Mouse (Mus musculus): ENCODE data around the gene Esr2. TPM values are rescaled to one million over a fixed set of nuclear protein-coding genes. Genes with fewer than 3 reads are reported as not detected.
"Not testable (repeated sequence)": the region's sequence is repeated elsewhere in the genome, so short reads cannot be mapped to it uniquely, and the experiment has no call there.

The Esr2 gene
- total and polyA plus RNA-seq, 2 experiments from 2014 or later: 0.20 to 0.44 TPM

GRCm38 (mm10) chr12:76179527-76179926, 2.5 kb upstream of the Esr2 start:
- TF ChIP-seq CTCF (IDR thresholded peaks at IDR 0.05): no peak
- ATAC-seq (ENCODE audit: low FRiP score) (no peak), DNase-seq (ENCODE audit: low spot score) (no peak)
- no peak overlapping the region for H3K4me3 ChIP-seq (ENCODE audit: low read depth, low read length)
- no peak overlapping the region for H3K9ac ChIP-seq (replicated peaks; ENCODE audit: low read length, poor library complexity, severe bottlenecking)
- 61% methylated on average over 4 of the region's 4 CpGs for WGBS
- no peaks in the 10 kb centered on the region for H3K9me3 ChIP-seq (ENCODE audit: low read length)
- no peak overlapping the region for H3K4me2 ChIP-seq (ENCODE audit: low read depth, low read length, poor library complexity, severe bottlenecking)
- no peak overlapping the region for H3K27ac ChIP-seq (ENCODE audit: low read depth, low read length)
- no peaks in the 10 kb centered on the region for H3K4me1 ChIP-seq (ENCODE audit: insufficient read depth, low read length)
- no peaks in the 10 kb centered on the region for H3K27me3 ChIP-seq (ENCODE audit: insufficient read depth, low read length)
- no peaks in the 10 kb centered on the region for H3K36me3 ChIP-seq (ENCODE audit: insufficient read depth, low read length)

GRCm38 (mm10) chr12:76179051-76179450, 2.0 kb upstream of the Esr2 start:
- TF ChIP-seq CTCF (IDR thresholded peaks at IDR 0.05): no peak
- DNase-seq (ENCODE audit: low spot score): no peak
- no peak for ATAC-seq (ENCODE audit: low FRiP score)
- no peak overlapping the region for H3K4me3 ChIP-seq (ENCODE audit: low read depth, low read length)
- no peaks in the 10 kb centered on the region for H3K36me3 ChIP-seq (ENCODE audit: insufficient read depth, low read length)
- H3K27ac ChIP-seq (ENCODE audit: low read depth, low read length): no peak overlapping the region
- H3K27me3 ChIP-seq (ENCODE audit: insufficient read depth, low read length): no peaks in the 10 kb centered on the region
- no peaks in the 10 kb centered on the region for H3K4me1 ChIP-seq (ENCODE audit: insufficient read depth, low read length)
- no peak overlapping the region for H3K9ac ChIP-seq (replicated peaks; ENCODE audit: low read length, poor library complexity, severe bottlenecking)
- H3K4me2 ChIP-seq (ENCODE audit: low read depth, low read length, poor library complexity, severe bottlenecking): no peak overlapping the region
- no peaks in the 10 kb centered on the region for H3K9me3 ChIP-seq (ENCODE audit: low read length)
- 85% methylated on average over 5 of the region's 5 CpGs for WGBS

- H3K36me3 ChIP-seq (ENCODE audit: insufficient read depth, low read length): no peaks in the 10 kb centered on the region
- no peaks in the 10 kb centered on the region for H3K27me3 ChIP-seq (ENCODE audit: insufficient read depth, low read length)
- DNase-seq (ENCODE audit: low spot score) (peak; percentile 79), ATAC-seq (ENCODE audit: low FRiP score) (no peak)
- H3K27ac ChIP-seq (ENCODE audit: low read depth, low read length): no peak overlapping the region
- no peak overlapping the region for H3K9ac ChIP-seq (replicated peaks; ENCODE audit: low read length, poor library complexity, severe bottlenecking)
- peak overlapping the region; percentile 96 for H3K4me2 ChIP-seq (ENCODE audit: low read depth, low read length, poor library complexity, severe bottlenecking)
- peak overlapping the region; percentile 40; the same call in 1 of the 2 replicates for H3K4me3 ChIP-seq (ENCODE audit: low read depth, low read length)
- 39% methylated on average over 16 of the region's 16 CpGs for WGBS
- no peaks in the 10 kb centered on the region for H3K4me1 ChIP-seq (ENCODE audit: insufficient read depth, low read length)
- H3K9me3 ChIP-seq (ENCODE audit: low read length): no peaks in the 10 kb centered on the region
- TF ChIP-seq CTCF (IDR thresholded peaks at IDR 0.05): peak; percentile 92
Measured at GRCm38 (mm10) chr12:76177864-76178518, 932 bp upstream of the Esr2 start.

- no peak overlapping the region for H3K4me3 ChIP-seq (ENCODE audit: low read depth, low read length)
- TF ChIP-seq CTCF (IDR thresholded peaks at IDR 0.05): no peak
- ATAC-seq (ENCODE audit: low FRiP score) (no peak), DNase-seq (ENCODE audit: low spot score) (no peak)
- no peaks in the 10 kb centered on the region for H3K36me3 ChIP-seq (ENCODE audit: insufficient read depth, low read length)
- H3K9ac ChIP-seq (replicated peaks; ENCODE audit: low read length, poor library complexity, severe bottlenecking): no peak overlapping the region
- H3K27ac ChIP-seq (ENCODE audit: low read depth, low read length): no peak overlapping the region
- H3K27me3 ChIP-seq (ENCODE audit: insufficient read depth, low read length): no peaks in the 10 kb centered on the region
- 61% methylated on average over 5 of the region's 5 CpGs for WGBS
- no peaks in the 10 kb centered on the region for H3K9me3 ChIP-seq (ENCODE audit: low read length)
- no peak overlapping the region for H3K4me2 ChIP-seq (ENCODE audit: low read depth, low read length, poor library complexity, severe bottlenecking)
- H3K4me1 ChIP-seq (ENCODE audit: insufficient read depth, low read length): no peaks in the 10 kb centered on the region
Measured at GRCm38 (mm10) chr12:76165641-76166040, 11.4 kb downstream of the Esr2 start.

- not testable (repeated sequence) for H3K27me3 ChIP-seq (ENCODE audit: insufficient read depth, low read length); H3K4me1 ChIP-seq (ENCODE audit: insufficient read depth, low read length); ATAC-seq (ENCODE audit: low FRiP score); H3K9me3 ChIP-seq (ENCODE audit: low read length); H3K36me3 ChIP-seq (ENCODE audit: insufficient read depth, low read length); H3K27ac ChIP-seq (ENCODE audit: low read depth, low read length); DNase-seq (ENCODE audit: low spot score)
- Histone ChIP-seq H3K4me3 (ENCODE audit: low read depth, low read length) (peak overlapping the region; percentile 36), H3K9ac (replicated peaks; ENCODE audit: low read length, poor library complexity, severe bottlenecking) (peak overlapping the region; percentile 42; the same call in 1 of the 2 replicates), H3K4me2 (ENCODE audit: low read depth, low read length, poor library complexity, severe bottlenecking) (peak overlapping the region; percentile 52)
- 15% methylated on average over 30 of the region's 30 CpGs for WGBS
Measured at GRCm38 (mm10) chr12:76152389-76152788, 24.7 kb downstream of the Esr2 start.

- 23% methylated on average over 6 of the region's 6 CpGs for WGBS
- no peaks in the 10 kb centered on the region for H3K27me3 ChIP-seq (ENCODE audit: insufficient read depth, low read length)
- H3K27ac ChIP-seq (ENCODE audit: low read depth, low read length): no peak overlapping the region
- ATAC-seq (ENCODE audit: low FRiP score): no peak
- no peak overlapping the region for H3K4me2 ChIP-seq (ENCODE audit: low read depth, low read length, poor library complexity, severe bottlenecking)
- H3K4me1 ChIP-seq (ENCODE audit: insufficient read depth, low read length): no peaks in the 10 kb centered on the region
- DNase-seq (ENCODE audit: low spot score): no peak
- no peaks in the 10 kb centered on the region for H3K9me3 ChIP-seq (ENCODE audit: low read length)
- no peaks in the 10 kb centered on the region for H3K36me3 ChIP-seq (ENCODE audit: insufficient read depth, low read length)
- no peak overlapping the region for H3K4me3 ChIP-seq (ENCODE audit: low read depth, low read length)
- TF ChIP-seq CTCF (IDR thresholded peaks at IDR 0.05): no peak
- no peak overlapping the region for H3K9ac ChIP-seq (replicated peaks; ENCODE audit: low read length, poor library complexity, severe bottlenecking)
Measured at GRCm38 (mm10) chr12:76136701-76137100, 40.4 kb downstream of the Esr2 start.

- H3K9me3 ChIP-seq (ENCODE audit: low read length); H3K36me3 ChIP-seq (ENCODE audit: insufficient read depth, low read length); H3K27ac ChIP-seq (ENCODE audit: low read depth, low read length); H3K9ac ChIP-seq (replicated peaks; ENCODE audit: low read length, poor library complexity, severe bottlenecking); H3K4me1 ChIP-seq (ENCODE audit: insufficient read depth, low read length); DNase-seq (ENCODE audit: low spot score); H3K4me3 ChIP-seq (ENCODE audit: low read depth, low read length); H3K27me3 ChIP-seq (ENCODE audit: insufficient read depth, low read length); H3K4me2 ChIP-seq (ENCODE audit: low read depth, low read length, poor library complexity, severe bottlenecking); ATAC-seq (ENCODE audit: low FRiP score): not testable (repeated sequence)
- WGBS: 86% methylated on average over 9 of the region's 9 CpGs
Measured at GRCm38 (mm10) chr12:76133081-76133480, 44.0 kb downstream of the Esr2 start.
